Mouse (Mus musculus) myocyte (in vitro differentiated cells): ENCODE data around the gene Thap8. TPM values are rescaled to one million over a fixed set of nuclear protein-coding genes. Genes with fewer than 3 reads are reported as not detected.

Source experiments
- H3K27me3 ChIP-seq: one replicate; pipeline ENCODE4 v1.6.1; 2011; ENCODE audit not compliant: control insufficient read depth, insufficient read depth, insufficient read length
- H3K36me3 ChIP-seq: one replicate; pipeline ENCODE4 v1.6.1; 2011; ENCODE audit not compliant: control insufficient read depth, insufficient read depth
- H3K4me2 ChIP-seq: one replicate; pipeline ENCODE4 v1.6.1; 2011; ENCODE audit warnings: low read depth, control low read depth
- H3K4me3 ChIP-seq: one replicate; pipeline ENCODE4 v1.5.1; 2011; ENCODE audit warnings: mild to moderate bottlenecking, control low read depth, moderate library complexity
- H3K79me2 ChIP-seq: one replicate; pipeline ENCODE4 v1.6.1; 2011; ENCODE audit not compliant: control insufficient read depth, insufficient read depth
- H3ac ChIP-seq: one replicate; pipeline ENCODE4 v1.6.1; 2011; ENCODE audit not compliant: control insufficient read depth, insufficient read length
- CEBPB ChIP-seq: IDR thresholded peaks from 2 replicates; pipeline ENCODE4 v1.6.1; 2011; ENCODE audit warnings: mild to moderate bottlenecking, moderate library complexity; ENCODE audit not compliant: poor library complexity, insufficient read depth, severe bottlenecking
- E2F4 ChIP-seq: IDR thresholded peaks from one replicate; pipeline ENCODE4 v1.6.1; 2011; ENCODE audit warnings: mild to moderate bottlenecking, control low read depth, moderate library complexity; ENCODE audit not compliant: insufficient read depth
- MAX ChIP-seq: IDR thresholded peaks from one replicate; pipeline ENCODE4 v1.6.1; 2011; ENCODE audit warnings: low read depth, mild to moderate bottlenecking, control low read depth
- MYOD1 ChIP-seq, 3 experiments: IDR thresholded peaks; one replicate each; pipeline ENCODE4 v1.6.1; 2011; ENCODE audit warnings: control low read depth in 2 of 3, low read depth in 2 of 3, mild to moderate bottlenecking in 2 of 3, moderate library complexity in 1 of 3; ENCODE audit not compliant: insufficient read length in 2 of 3, control insufficient read depth in 1 of 3
- MYOG ChIP-seq, 3 experiments: IDR thresholded peaks; one replicate each; pipeline ENCODE4 v1.6.1; 2011; ENCODE audit warnings: control low read depth in 2 of 3, low read depth in 2 of 3, mild to moderate bottlenecking in 2 of 3; ENCODE audit not compliant: insufficient read length in 2 of 3, control insufficient read depth in 1 of 3, insufficient read depth in 1 of 3
- POLR2A ChIP-seq: IDR thresholded peaks from one replicate; pipeline ENCODE4 v1.6.1; 2011; ENCODE audit warnings: low read depth, mild to moderate bottlenecking, control low read depth, moderate library complexity; ENCODE audit not compliant: insufficient read length
- POLR2AphosphoS2 ChIP-seq: IDR thresholded peaks from one replicate; pipeline ENCODE4 v1.6.1; 2011; ENCODE audit warnings: low read depth, control low read depth; ENCODE audit not compliant: insufficient read length
- REST ChIP-seq: IDR thresholded peaks from one replicate; pipeline ENCODE4 v1.6.1; 2011; ENCODE audit warnings: mild to moderate bottlenecking, control low read depth, moderate library complexity; ENCODE audit not compliant: insufficient read depth, insufficient read length
- SRF ChIP-seq: IDR thresholded peaks from one replicate; pipeline ENCODE4 v1.6.1; 2011; ENCODE audit warnings: low read depth; ENCODE audit not compliant: control insufficient read depth, insufficient read length
- TCF12 ChIP-seq: IDR thresholded peaks from one replicate; pipeline ENCODE4 v1.6.1; 2011; ENCODE audit warnings: mild to moderate bottlenecking, control low read depth; ENCODE audit not compliant: poor library complexity, insufficient read depth, severe bottlenecking
- TCF3 ChIP-seq: IDR thresholded peaks from one replicate; pipeline ENCODE4 v1.6.1; 2011; ENCODE audit warnings: low read depth, control low read depth; ENCODE audit not compliant: insufficient read length
- USF1 ChIP-seq: IDR thresholded peaks from one replicate; pipeline ENCODE4 v1.6.1; 2011; ENCODE audit warnings: low read depth, mild to moderate bottlenecking, control low read depth, moderate library complexity
- polyA plus RNA-seq: library from polyadenylated mRNA; unstranded; fragments of >200 nt; fragmentation: generic; extraction: Trizol; gene quantifications from one replicate; pipeline ENCODE4 v1.2.1, GENCODE M21; 2012; ENCODE audit warnings: missing spikeins

The Thap8 gene
- polyA plus RNA-seq, 1 experiment = 0.02 TPM

DNA sequence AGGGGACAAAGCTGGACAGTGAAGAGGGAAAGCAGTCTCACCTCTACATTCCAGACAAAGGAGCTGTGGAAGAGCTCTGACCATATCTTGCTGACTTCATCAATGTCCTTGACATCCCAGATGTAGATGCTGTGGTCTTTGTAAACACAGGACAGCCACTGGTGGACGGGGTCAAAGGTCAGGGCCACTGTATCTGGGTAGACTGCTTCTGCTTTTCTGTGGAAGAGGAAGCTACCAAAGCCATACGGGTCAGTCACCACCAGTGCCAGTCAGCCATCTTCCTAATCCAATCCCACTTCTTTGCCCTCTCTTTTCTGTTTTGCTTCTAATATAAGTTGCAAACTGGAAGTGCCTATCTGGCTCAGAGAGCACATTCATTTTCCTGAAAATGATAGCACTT lies 14.9 kb upstream of the Thap8 start:
- H3K36me3 ChIP-seq = no peaks in the 10 kb centered on the region
- no peak overlapping the region for H3ac ChIP-seq
- H3K79me2 ChIP-seq = no peaks in the 10 kb centered on the region
- no peaks in the 10 kb centered on the region for H3K27me3 ChIP-seq
- H3K4me3 ChIP-seq = no peak overlapping the region
- TF ChIP-seq CEBPB (no peak), REST (no peak), TCF12 (no peak), MAX (no peak), USF1 (no peak), MYOG (IDR thresholded peaks at IDR 0.05; ENCODE audit: control insufficient read depth in 1 of 3, insufficient read depth in 1 of 3, insufficient read length in 2 of 3, low read depth in 2 of 3) (no peak), MYOD1 (IDR thresholded peaks at IDR 0.05; ENCODE audit: control insufficient read depth in 1 of 3, insufficient read length in 2 of 3, low read depth in 2 of 3) (no peak), TCF3 (no peak), POLR2AphosphoS2 (no peak), SRF (no peak), E2F4 (no peak), POLR2A (no peak)
- no peak overlapping the region for H3K4me2 ChIP-seq

DNA sequence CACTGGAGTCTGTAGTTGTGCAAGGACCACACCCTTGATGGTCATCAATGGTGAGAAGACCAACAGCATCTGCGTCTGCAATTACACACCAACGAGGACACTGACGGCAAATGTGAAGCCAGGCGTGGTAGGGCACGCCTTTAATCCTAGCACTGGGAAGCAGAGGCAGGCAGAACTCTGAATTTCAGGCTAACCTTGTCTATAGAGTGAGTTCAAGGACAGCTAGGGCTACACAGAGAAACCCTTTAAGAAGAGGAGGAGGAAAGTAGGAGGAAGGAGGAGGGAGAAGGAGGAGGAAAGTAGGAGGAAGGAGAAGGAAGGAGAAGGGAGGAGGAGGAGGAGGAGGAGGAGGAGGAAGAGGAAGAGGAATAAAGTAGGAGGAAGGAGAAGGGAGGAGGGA lies 14.4 kb upstream of the Thap8 start:
- H3K4me3 ChIP-seq = no peak overlapping the region
- no peak overlapping the region for H3ac ChIP-seq
- H3K36me3 ChIP-seq = no peaks in the 10 kb centered on the region
- H3K79me2 ChIP-seq = no peaks in the 10 kb centered on the region
- TF ChIP-seq E2F4 = no peak
- no peak for TF ChIP-seq POLR2A
- no peaks in the 10 kb centered on the region for H3K27me3 ChIP-seq
- no peak overlapping the region for H3K4me2 ChIP-seq

DNA sequence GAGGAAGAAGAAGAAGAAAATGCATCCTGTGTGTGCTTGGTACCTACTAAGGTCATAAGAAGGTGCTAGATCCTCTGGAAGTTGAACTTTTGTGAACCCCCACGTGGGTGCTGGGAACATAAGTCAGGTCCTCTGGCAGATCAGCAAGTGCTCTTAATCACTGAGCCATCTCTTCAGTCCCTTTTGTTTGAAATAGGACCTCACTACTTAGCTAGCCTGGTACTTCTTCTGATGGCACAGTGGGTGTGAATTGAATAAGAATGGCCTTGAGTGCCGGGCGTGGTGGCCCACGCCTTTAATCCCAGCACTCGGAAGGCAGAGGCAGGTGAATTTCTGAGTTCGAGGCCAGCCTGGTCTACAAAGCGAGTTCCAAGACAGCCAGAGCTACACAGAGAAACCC lies 14.0 kb upstream of the Thap8 start:
- TF ChIP-seq SRF = no peak
- TF ChIP-seq POLR2A = no peak
- TF ChIP-seq POLR2AphosphoS2 = no peak
- no peak for TF ChIP-seq MYOD1 (IDR thresholded peaks at IDR 0.05; ENCODE audit: control insufficient read depth in 1 of 3, insufficient read length in 2 of 3, low read depth in 2 of 3)
- TF ChIP-seq REST = no peak
- no peak for TF ChIP-seq TCF12
- no peak for TF ChIP-seq MAX
- TF ChIP-seq USF1 = no peak
- no peak for TF ChIP-seq MYOG (IDR thresholded peaks at IDR 0.05; ENCODE audit: control insufficient read depth in 1 of 3, insufficient read depth in 1 of 3, insufficient read length in 2 of 3, low read depth in 2 of 3)
- TF ChIP-seq TCF3 = no peak
- H3ac ChIP-seq = no peak overlapping the region
- H3K4me2 ChIP-seq = no peak overlapping the region
- H3K79me2 ChIP-seq = no peaks in the 10 kb centered on the region
- H3K4me3 ChIP-seq = no peak overlapping the region
- H3K36me3 ChIP-seq = no peaks in the 10 kb centered on the region
- H3K27me3 ChIP-seq = no peaks in the 10 kb centered on the region

DNA sequence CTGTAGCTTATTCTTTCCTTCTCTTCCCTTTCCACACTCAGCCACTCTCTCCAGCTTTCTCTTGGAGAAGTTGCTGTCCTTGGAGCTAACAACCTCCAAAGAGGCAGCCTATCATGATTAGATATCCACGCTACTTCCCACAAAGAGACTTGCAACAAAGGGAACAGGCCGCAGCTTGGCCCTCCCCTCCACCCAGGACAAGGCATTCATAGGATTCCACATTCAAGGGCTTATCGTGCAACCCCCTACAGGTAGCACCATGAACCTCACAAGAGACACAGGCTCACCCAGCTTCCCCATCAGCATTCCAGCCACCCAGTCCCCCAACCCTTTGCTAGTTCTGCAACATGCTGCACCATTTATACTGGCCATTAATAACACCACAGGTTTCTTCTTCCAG lies 13.1 kb upstream of the Thap8 start:
- Histone ChIP-seq H3K4me3 (no peak overlapping the region), H3K4me2 (no peak overlapping the region), H3K79me2 (no peaks in the 10 kb centered on the region), H3K36me3 (no peaks in the 10 kb centered on the region), H3ac (no peak overlapping the region), H3K27me3 (no peaks in the 10 kb centered on the region)
- no peak for TF ChIP-seq MAX
- no peak for TF ChIP-seq MYOG (IDR thresholded peaks at IDR 0.05; ENCODE audit: control insufficient read depth in 1 of 3, insufficient read depth in 1 of 3, insufficient read length in 2 of 3, low read depth in 2 of 3)
- TF ChIP-seq POLR2AphosphoS2 = no peak
- no peak for TF ChIP-seq TCF12
- no peak for TF ChIP-seq REST
- TF ChIP-seq E2F4 = no peak
- TF ChIP-seq TCF3 = no peak
- TF ChIP-seq USF1 = no peak
- no peak for TF ChIP-seq SRF
- TF ChIP-seq MYOD1 (IDR thresholded peaks at IDR 0.05; ENCODE audit: control insufficient read depth in 1 of 3, insufficient read length in 2 of 3, low read depth in 2 of 3) = no peak
- TF ChIP-seq POLR2A = no peak
- no peak for TF ChIP-seq CEBPB

DNA sequence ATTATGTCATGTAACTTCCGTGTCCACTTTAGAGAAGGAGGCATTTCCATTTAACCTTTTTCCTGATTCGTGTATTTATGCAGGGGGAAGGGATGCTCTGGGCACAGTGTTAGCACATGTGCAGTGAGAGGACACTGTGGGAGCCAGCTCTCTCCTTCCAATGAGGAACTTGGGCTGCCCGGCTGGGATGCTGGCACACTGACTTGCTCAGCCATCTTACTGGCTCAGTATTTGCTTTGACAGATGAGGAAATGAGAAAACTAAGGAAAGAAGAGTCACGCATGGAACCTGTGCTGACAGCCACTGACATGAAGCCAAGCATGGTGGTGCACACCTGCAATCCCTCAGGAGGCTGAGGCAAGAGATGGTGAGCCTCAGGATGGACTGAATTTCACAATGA lies 10.3 kb upstream of the Thap8 start:
- no peaks in the 10 kb centered on the region for H3K36me3 ChIP-seq
- no peak overlapping the region for H3K4me2 ChIP-seq
- H3K4me3 ChIP-seq = no peak overlapping the region
- H3K27me3 ChIP-seq = no peaks in the 10 kb centered on the region
- no peaks in the 10 kb centered on the region for H3K79me2 ChIP-seq
- TF ChIP-seq USF1 (no peak), MYOG (IDR thresholded peaks at IDR 0.05; ENCODE audit: control insufficient read depth in 1 of 3, insufficient read depth in 1 of 3, insufficient read length in 2 of 3, low read depth in 2 of 3) (no peak), TCF12 (no peak), MYOD1 (IDR thresholded peaks at IDR 0.05; ENCODE audit: control insufficient read depth in 1 of 3, insufficient read length in 2 of 3, low read depth in 2 of 3) (no peak), REST (no peak), E2F4 (no peak), CEBPB (no peak), SRF (no peak), TCF3 (no peak), MAX (no peak), POLR2A (no peak), POLR2AphosphoS2 (no peak)
- no peak overlapping the region for H3ac ChIP-seq
